Mouse (Mus musculus) small intestine, adult 2 months (tissue): ENCODE data around the gene Cnot6.

ENCODE experiments used
- CTCF ChIP-seq: fragments of 200-500 bp; IDR thresholded peaks from 2 replicates; pipeline ENCODE4 v1.5.1; 2012; ENCODE audit warnings: low read depth, mild to moderate bottlenecking, control low read depth, inconsistent platforms, low read length, moderate library complexity, mixed read lengths; ENCODE audit not compliant: insufficient replicate concordance, insufficient read length; ENCODE audit errors: extremely low read depth
- POLR2A ChIP-seq: fragments of 200-500 bp; IDR thresholded peaks from 2 replicates; pipeline ENCODE4 v1.6.1; 2012; ENCODE audit warnings: low read depth, mild to moderate bottlenecking, control low read depth, inconsistent platforms, low read length, moderate library complexity

GRCm38 (mm10) chr11:49635671-49636070, 76.9 kb downstream of the Cnot6 start:
- TF ChIP-seq CTCF, result no peak
- TF ChIP-seq POLR2A, result no peak
